Mouse (Mus musculus) frontal cortex, postnatal 36 days (tissue): Measurements from ENCODE around the gene 3110082I17Rik.
A peak's percentile ranks its signal among the peaks of the same experiment; 100 is the strongest.

ENCODE experiments used
- DNase-seq, 2 experiments: peaks; one replicate each; pipeline ENCODE4 v3.0.0; 2022; ENCODE audit warnings: low spot score in 2 of 2

The 3110082I17Rik gene

DNA sequence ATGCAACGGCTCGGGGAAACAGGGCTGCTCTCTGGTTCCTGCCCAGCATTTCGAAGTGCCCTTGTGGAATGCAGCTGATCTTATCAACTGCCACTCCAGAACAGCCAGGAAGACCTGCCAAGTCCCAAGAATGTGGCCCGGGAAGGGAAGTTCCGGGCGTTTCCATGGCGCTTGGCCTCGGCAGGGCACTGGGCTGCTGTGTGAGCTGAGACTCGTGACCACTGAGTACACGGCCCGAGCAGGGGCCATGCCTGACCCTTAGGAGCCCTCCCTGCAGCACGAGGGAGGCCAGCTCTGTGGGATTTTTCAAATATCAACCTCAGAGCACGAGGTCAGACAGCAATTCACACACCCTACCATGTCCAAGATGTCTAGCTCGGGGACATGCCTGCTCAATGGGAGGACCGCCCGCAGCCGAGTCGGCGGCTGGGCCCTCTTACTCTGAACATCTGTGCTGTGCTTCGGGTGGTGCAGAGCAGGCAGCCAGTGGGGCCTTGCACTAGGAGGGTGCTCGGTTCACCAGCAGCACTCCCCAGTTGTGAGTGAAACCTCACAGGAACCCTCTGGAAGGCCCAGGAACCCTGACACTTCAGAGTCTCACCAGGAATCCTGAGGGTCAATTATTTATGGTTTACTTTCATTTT lies 81.2 kb downstream of the 3110082I17Rik start:
- no peak for DNase-seq

DNA sequence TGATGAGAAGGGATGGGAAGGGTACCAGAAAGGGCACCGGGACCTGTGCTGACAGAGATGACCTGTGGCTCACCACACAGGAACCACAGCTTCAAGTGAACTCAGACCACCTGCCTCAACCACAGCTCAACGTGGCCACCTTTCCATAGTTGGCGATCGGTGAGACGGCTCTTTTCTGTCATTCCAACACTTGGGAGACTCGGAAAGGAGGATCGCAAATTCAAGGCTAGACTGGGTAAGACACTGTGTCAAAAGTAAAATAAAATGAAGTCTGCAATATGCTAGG lies 82.1 kb downstream of the 3110082I17Rik start:
- no peak for DNase-seq

DNA sequence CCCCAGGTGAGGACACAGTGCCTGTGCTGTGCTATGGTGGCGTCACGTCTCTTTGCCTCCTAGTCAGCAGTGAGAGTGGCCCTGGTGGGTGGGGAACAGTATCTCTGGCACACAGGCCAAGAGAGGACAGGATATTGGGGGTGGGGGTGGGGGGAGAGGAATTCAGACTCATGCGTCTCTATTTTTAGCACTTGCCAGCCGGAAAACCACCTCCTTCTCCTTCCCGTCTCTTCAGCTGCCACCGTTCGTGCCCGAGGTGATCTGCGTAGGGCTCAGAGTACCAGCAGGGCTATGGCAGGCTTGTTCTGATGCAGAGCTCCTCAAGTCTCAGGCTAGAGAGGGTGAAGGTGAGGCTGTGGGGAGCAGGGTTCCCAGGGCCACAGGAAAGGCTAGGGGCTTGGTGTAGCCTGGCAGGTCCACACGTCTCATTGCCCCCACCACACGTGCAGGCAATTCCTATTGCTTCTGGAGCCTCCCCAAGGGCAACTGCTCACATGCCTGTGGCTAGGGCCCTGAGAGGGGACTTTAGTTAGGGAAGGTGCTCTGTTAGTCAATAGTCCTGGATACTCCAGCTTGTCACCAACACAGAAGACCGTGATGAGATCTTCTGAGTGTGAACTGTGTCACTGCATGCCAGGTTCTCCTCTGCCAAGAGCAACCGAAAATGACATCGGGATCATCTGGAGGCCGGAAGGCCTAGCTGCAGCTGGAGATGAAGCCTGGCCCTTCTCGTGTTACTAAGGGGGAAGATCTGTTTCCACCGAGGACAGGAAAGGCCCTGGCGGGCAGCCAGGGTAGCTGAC lies 82.7 kb downstream of the 3110082I17Rik start, which contains the start of gene Gpr146:
TSS of gene Gpr146 (plus strand) at position 230 of the 803 bp plus-strand sequence.
- DNase-seq, result no peak

DNA sequence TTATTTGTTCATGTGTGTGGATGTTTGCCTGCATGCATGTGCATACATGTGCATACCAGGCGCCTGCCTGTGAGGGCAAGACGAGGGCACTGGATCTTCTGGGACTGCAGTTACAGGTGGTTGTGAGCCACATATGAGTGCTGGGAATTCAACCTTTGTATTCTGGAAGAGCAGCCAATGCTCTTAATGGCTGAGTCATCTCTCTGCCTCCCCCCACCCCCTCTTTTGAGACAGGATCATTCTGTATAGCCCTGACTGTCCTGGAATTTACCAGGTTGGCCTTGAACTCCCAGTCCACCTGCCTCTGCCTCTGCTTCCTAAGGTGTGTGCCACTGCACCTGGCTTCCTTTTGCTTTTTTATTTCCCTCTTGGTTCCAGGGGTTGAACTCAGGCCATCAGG lies 85.5 kb downstream of the 3110082I17Rik start:
- DNase-seq, result no peak

- DNase-seq, result no peak
These were observed 86.4 kb downstream of the 3110082I17Rik start for GRCm38 (mm10) chr5:139373889-139374444.

- no peak for DNase-seq
These were observed 87.2 kb downstream of the 3110082I17Rik start for GRCm38 (mm10) chr5:139373126-139373525.

- peak; percentile 79 to 83 for DNase-seq
These were observed 88.5 kb downstream of the 3110082I17Rik start for GRCm38 (mm10) chr5:139371631-139372401.

- no peak for DNase-seq
These were observed 89.2 kb downstream of the 3110082I17Rik start for GRCm38 (mm10) chr5:139371118-139371517.

GRCm38 (mm10) chr5:139370336-139370735 lies 90.0 kb downstream of the 3110082I17Rik start:
- no peak for DNase-seq

DNA sequence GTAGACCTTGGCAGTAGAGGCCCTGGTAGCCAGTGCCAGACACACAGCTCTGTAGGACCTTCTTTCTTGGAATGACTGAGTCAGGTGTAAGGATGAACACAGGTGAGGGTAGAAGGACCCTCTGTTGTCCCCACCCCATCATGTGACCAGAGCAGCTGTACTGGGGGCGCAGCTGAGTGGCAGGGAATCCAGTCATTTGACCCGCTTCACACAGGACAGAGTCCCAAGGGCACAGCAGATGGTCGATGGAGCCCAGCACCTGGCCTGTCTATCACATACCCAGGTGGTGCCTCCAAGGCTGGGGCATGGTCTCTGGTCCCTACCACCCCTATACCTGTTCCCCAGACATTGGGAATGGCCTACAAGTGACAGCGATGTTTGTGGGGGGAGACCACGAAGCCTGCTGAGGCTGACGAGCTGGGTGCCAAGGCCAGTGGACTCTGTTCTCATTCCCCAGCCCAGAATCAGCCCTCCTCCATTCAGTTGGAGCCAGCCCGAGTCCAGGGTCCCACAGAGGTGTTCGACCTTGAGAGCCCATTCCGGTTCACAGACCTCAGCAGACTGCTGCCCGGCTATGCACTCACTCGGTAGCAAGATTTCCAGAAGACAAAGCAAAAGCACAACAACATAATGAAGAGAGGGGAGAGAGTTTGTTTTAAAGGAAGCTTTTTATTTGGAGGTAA lies 91.5 kb downstream of the 3110082I17Rik start:
- no peak for DNase-seq

DNA sequence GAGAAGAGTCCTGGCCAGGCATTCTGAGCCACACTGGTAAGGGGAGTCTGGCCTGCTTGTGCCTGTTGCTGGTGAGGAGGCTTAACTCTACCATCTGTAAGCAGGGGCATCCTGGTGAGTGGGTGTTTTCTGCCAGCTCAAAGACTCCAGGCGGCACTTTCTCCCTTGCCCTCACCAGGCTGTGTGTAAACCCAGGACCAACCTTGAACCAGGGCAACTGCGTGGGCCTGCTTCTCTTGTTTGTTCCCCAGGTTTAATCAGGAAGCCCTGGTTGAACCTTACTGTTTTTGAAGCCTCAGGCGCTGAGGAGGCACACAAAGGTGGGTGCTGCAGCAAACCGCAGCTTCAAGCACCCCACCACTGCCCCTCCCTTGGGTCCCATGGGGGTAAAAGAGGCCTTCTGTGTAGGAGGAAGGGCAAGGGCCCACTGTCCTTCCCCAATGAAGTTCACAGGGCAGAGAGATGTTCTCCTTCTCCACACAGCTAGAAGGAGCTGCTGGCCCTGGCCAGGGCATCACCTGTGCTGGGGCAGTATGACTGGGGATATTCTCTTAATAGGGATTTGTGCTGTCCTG lies 92.4 kb downstream of the 3110082I17Rik start:
- DNase-seq, result no peak

- DNase-seq, result no peak
These were observed 93.8 kb downstream of the 3110082I17Rik start for GRCm38 (mm10) chr5:139366484-139366883.

DNA sequence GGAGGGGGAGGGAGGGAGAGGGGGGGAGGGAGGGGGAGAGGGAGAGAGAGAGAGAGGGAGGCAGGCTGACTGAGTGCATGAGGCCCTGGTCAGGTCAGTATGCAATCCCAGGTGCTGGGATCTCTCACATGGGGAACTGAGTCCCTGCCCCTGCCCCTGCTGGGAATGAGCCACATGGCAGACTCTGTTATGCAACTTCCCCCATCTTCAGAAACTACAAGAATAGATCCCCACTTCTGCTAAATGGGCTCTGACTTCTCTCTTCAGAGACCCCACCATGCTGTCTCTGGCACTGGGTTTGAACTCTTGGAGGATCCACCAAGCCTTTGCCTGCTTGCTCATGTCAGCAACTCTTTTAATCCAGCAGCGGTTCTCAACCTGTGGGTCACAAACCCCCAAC lies 94.5 kb downstream of the 3110082I17Rik start:
- DNase-seq, result no peak

- no peak for DNase-seq
These were observed 95.3 kb downstream of the 3110082I17Rik start for GRCm38 (mm10) chr5:139364911-139365571.

DNA sequence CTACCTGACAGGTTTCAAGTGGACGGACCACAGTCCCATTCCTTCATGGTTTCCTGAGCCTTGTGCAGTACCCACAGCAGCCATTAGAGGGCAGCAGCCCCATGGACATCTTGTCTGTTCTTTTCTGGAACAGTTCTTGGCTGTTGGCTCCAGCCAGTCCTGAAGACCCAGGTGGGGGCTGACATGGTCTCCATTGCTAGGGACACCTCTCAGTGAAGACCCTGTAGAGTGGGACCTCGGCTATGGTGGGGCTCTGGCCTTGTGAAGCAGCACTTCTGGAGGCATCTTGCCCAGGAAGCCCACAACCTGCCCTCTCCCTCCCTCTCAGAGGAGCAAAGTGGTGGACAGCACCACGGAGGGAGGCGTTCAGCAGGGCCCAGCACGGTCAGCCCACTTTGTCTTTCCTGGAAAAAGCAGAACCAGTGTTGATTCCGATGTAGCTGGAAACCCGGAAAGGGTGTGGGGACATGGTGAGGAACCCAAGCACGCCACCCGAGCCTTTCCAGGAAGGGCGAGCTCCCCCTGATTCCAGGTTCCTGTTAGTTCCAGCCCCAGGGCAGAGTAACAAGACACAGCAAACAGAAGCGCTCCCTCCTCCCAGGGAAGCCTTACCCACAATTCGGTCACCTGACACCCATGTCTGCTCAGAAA lies 95.9 kb downstream of the 3110082I17Rik start:
- DNase-seq, result peak; percentile 90 to 95

GRCm38 (mm10) chr5:139363858-139364257 lies 96.5 kb downstream of the 3110082I17Rik start:
- no peak for DNase-seq

DNA sequence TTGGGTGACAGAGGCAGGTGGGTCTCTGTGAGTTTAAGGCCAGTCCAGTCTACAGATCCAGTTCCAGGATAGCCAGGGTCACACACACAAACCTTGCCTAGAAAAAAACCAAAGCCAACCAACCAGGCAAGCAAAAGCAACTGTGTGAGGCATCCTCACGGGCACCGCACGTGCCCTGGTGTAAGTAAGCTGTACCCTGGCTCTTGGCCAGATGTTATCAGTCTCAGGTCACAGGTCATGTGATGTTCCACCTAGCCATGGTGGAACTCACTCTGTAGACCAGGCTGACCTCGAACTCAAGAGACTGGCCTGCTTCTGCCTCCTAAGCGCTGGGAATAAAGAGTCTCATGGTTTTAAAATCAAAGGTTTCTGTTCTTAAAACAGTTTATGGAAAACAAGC lies 101.1 kb downstream of the 3110082I17Rik start:
- no peak for DNase-seq

GRCm38 (mm10) chr5:139358653-139359052 lies 101.7 kb downstream of the 3110082I17Rik start:
- DNase-seq, result no peak

DNA sequence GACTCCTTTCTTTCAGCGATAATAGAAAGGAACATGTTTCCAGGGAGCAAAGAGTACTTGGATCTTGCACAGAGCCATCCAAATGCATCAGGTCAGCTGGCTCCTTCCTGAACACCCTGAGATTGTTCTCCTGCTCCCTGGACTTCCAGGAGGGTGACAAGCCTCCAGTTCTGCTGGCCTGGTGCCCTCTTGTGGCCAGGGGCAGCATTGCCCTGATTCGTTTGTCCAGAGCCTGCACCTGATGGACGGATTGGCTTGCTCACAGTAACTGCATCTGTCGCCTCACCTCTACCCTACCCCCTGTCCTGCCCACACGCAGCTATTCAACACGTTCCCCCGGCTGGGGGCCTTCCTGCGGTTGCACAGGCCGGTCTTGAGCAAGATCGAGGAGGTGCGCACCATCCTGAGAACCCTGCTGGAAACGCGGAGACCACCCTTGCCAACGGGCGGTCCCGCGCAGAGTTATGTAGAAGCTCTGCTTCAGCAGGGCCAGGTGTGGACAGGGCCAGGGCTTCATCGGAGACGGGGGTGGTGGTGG lies 105.0 kb downstream of the 3110082I17Rik start:
- DNase-seq, result peak; percentile 79 to 83

GRCm38 (mm10) chr5:139353946-139354345 lies 106.4 kb downstream of the 3110082I17Rik start:
- no peak for DNase-seq
